Mouse (Mus musculus): ENCODE measurements around the gene Olfr1371.

- TF ChIP-seq CTCF (conservative IDR thresholded peaks at IDR 0.05 in 1 of 2, IDR thresholded peaks at IDR 0.05 in 1 of 2; ENCODE audit: low read depth in 2 of 2, low read length in 2 of 2) (no peak), MAX (IDR thresholded peaks at IDR 0.05; ENCODE audit: low read length) (no peak), E2F4 (IDR thresholded peaks at IDR 0.05; ENCODE audit: insufficient replicate concordance, low read depth, low read length) (no peak)
Observed at GRCm38 (mm10) chr11:52258711-52259110, 44.9 kb upstream of the Olfr1371 start.
